Mouse (Mus musculus) CH12.LX (cell line): ENCODE results near the gene Slc6a17. TPM values are rescaled to one million over a fixed set of nuclear protein-coding genes. Genes with fewer than 3 reads are reported as not detected.

Experiments
- DNase-seq: peaks from one replicate; pipeline ENCODE4 v3.0.0-alpha.2; 2013; ENCODE audit errors: extremely low read depth
- H3K27ac ChIP-seq: 2 replicates; pipeline ENCODE4 v1.5.1; 2012; ENCODE audit warnings: low read depth, mild to moderate bottlenecking, control low read depth, moderate library complexity; ENCODE audit not compliant: insufficient read depth
- H3K27me3 ChIP-seq: replicated peaks from 2 replicates; pipeline ENCODE3; 2012; ENCODE audit warnings: inconsistent platforms
- H3K36me3 ChIP-seq, 2 experiments: replicated peaks in 1 of 2; 2 replicates each; pipeline versions ENCODE3 to v1.6.1; 2012; ENCODE audit warnings: inconsistent platforms in 1 of 2, low read length in 1 of 2, mild to moderate bottlenecking in 1 of 2, mixed read lengths in 1 of 2, moderate library complexity in 1 of 2; ENCODE audit not compliant: control insufficient read depth in 1 of 2, insufficient read depth in 1 of 2
- H3K4me1 ChIP-seq, 2 experiments: 2 replicates each; pipeline ENCODE4 v1.6.1; 2012; ENCODE audit warnings: inconsistent platforms in 1 of 2, moderate library complexity in 1 of 2; ENCODE audit not compliant: insufficient read depth in 2 of 2, control insufficient read depth in 1 of 2
- H3K4me2 ChIP-seq: 2 replicates; pipeline ENCODE4 v1.6.1; 2012; ENCODE audit warnings: low read depth, mild to moderate bottlenecking, control low read depth; ENCODE audit not compliant: poor library complexity, insufficient read depth, severe bottlenecking
- H3K4me3 ChIP-seq, 3 experiments: fragments of 150-350 bp in 1 of 3; sonication (generic) in 1 of 3; replicated peaks in 1 of 3; 2 replicates each; pipeline versions ENCODE3 to v1.5.1; 2011 to 2012; ENCODE audit warnings: low read depth in 2 of 3, low read length in 2 of 3, mild to moderate bottlenecking in 2 of 3, moderate library complexity in 2 of 3, control low read depth in 1 of 3, improper control_type of control experiment in 1 of 3, inconsistent platforms in 1 of 3, mixed read lengths in 1 of 3; ENCODE audit not compliant: poor library complexity in 1 of 3
- H3K79me2 ChIP-seq: replicated peaks from 2 replicates; pipeline ENCODE4 v1.6.1; 2012; ENCODE audit warnings: mild to moderate bottlenecking, moderate library complexity; ENCODE audit not compliant: control insufficient read depth, poor library complexity, insufficient read depth, severe bottlenecking; ENCODE audit errors: extremely low read depth
- H3K9ac ChIP-seq: 2 replicates; pipeline ENCODE4 v1.6.1; 2012; ENCODE audit warnings: low read depth, mild to moderate bottlenecking, control low read depth, moderate library complexity; ENCODE audit not compliant: insufficient read depth
- H3K9me3 ChIP-seq: replicated peaks from 2 replicates; pipeline ENCODE3; 2012; ENCODE audit warnings: low read length, inconsistent platforms, mixed read lengths
- CHD1 ChIP-seq: IDR thresholded peaks from 2 replicates; pipeline ENCODE4 v1.6.1; 2012; ENCODE audit warnings: low read depth, low read length, improper control_type of control experiment, inconsistent platforms
- CHD2 ChIP-seq: IDR thresholded peaks from 2 replicates; pipeline ENCODE4 v1.6.1; 2011; ENCODE audit warnings: low read length, improper control_type of control experiment
- CTCF ChIP-seq, 2 experiments: IDR thresholded peaks in 1 of 2; conservative IDR thresholded peaks in 1 of 2; 2 replicates each; pipeline ENCODE4 v1.5.1; 2011 to 2012; ENCODE audit warnings: low read depth in 2 of 2, low read length in 2 of 2, improper control_type of control experiment in 1 of 2, inconsistent platforms in 1 of 2, mild to moderate bottlenecking in 1 of 2, moderate library complexity in 1 of 2
- E2F4 ChIP-seq: IDR thresholded peaks from 2 replicates; pipeline ENCODE4 v1.6.1; 2011; ENCODE audit warnings: low read depth, low read length, improper control_type of control experiment; ENCODE audit not compliant: insufficient replicate concordance
- ELF1 ChIP-seq: IDR thresholded peaks from 2 replicates; pipeline ENCODE4 v1.6.1; 2014; ENCODE audit warnings: low read depth, mild to moderate bottlenecking, inconsistent platforms, low read length, improper control_type of control experiment
- EP300 ChIP-seq: IDR thresholded peaks from 2 replicates; pipeline ENCODE4 v1.6.1; 2011; ENCODE audit warnings: low read length, improper control_type of control experiment
- ETS1 ChIP-seq: conservative IDR thresholded peaks from 2 replicates; pipeline ENCODE4 v1.6.1; 2012; ENCODE audit warnings: low read depth, mild to moderate bottlenecking, inconsistent platforms, low read length, improper control_type of control experiment, moderate library complexity
- HCFC1 ChIP-seq: IDR thresholded peaks from 2 replicates; pipeline ENCODE4 v1.6.1; 2012; ENCODE audit warnings: low read depth, mild to moderate bottlenecking, inconsistent platforms, low read length, improper control_type of control experiment
- IRF4 ChIP-seq: IDR thresholded peaks from 2 replicates; pipeline ENCODE4 v1.6.1; 2014; ENCODE audit warnings: low read depth, mild to moderate bottlenecking, inconsistent platforms, low read length, improper control_type of control experiment
- JUN ChIP-seq: IDR thresholded peaks from 2 replicates; pipeline ENCODE4 v1.6.1; 2011; ENCODE audit warnings: low read depth, mild to moderate bottlenecking, low read length, improper control_type of control experiment, moderate library complexity; ENCODE audit not compliant: insufficient read depth
- JUND ChIP-seq: conservative IDR thresholded peaks from 2 replicates; pipeline ENCODE4 v1.6.1; 2011; ENCODE audit warnings: low read depth, low read length, improper control_type of control experiment
- KAT2A ChIP-seq: IDR thresholded peaks from 2 replicates; pipeline ENCODE4 v1.6.1; 2012; ENCODE audit warnings: low read length, improper control_type of control experiment, inconsistent platforms; ENCODE audit not compliant: insufficient replicate concordance
- MAFK ChIP-seq: IDR thresholded peaks from 2 replicates; pipeline ENCODE4 v1.6.1; 2011; ENCODE audit warnings: low read length, improper control_type of control experiment; ENCODE audit not compliant: insufficient replicate concordance
- MAX ChIP-seq: IDR thresholded peaks from 2 replicates; pipeline ENCODE4 v1.6.1; 2011; ENCODE audit warnings: low read length, improper control_type of control experiment
- MAZ ChIP-seq: IDR thresholded peaks from 2 replicates; pipeline ENCODE4 v1.6.1; 2012; ENCODE audit warnings: low read depth, mild to moderate bottlenecking, inconsistent platforms, low read length, improper control_type of control experiment, moderate library complexity
- MEF2A ChIP-seq: IDR thresholded peaks from 2 replicates; pipeline ENCODE4 v1.6.1; 2014; ENCODE audit warnings: low read depth, mild to moderate bottlenecking, inconsistent platforms, low read length, improper control_type of control experiment, borderline replicate concordance
- MXI1 ChIP-seq: IDR thresholded peaks from 2 replicates; pipeline ENCODE4 v1.6.1; 2011; ENCODE audit warnings: mild to moderate bottlenecking, low read depth, low read length, improper control_type of control experiment
- NELFE ChIP-seq: IDR thresholded peaks from 2 replicates; pipeline ENCODE4 v1.6.1; 2011; ENCODE audit warnings: low read depth, low read length, improper control_type of control experiment
- NRF1 ChIP-seq: IDR thresholded peaks from 2 replicates; pipeline ENCODE4 v1.6.1; 2014; ENCODE audit warnings: low read depth, mild to moderate bottlenecking, inconsistent platforms, low read length, improper control_type of control experiment, moderate library complexity
- POLR2A ChIP-seq: IDR thresholded peaks from 2 replicates; pipeline ENCODE4 v1.6.1; 2011; ENCODE audit warnings: low read depth, mild to moderate bottlenecking, improper control_type of control experiment, low read length
- POLR2AphosphoS2 ChIP-seq: IDR thresholded peaks from 2 replicates; pipeline ENCODE4 v1.6.1; 2011; ENCODE audit warnings: low read depth, low read length, improper control_type of control experiment
- RAD21 ChIP-seq: IDR thresholded peaks from 2 replicates; pipeline ENCODE4 v1.6.1; 2011; ENCODE audit warnings: low read depth, mild to moderate bottlenecking, low read length, improper control_type of control experiment, moderate library complexity
- RCOR1 ChIP-seq: conservative IDR thresholded peaks from 2 replicates; pipeline ENCODE4 v1.6.1; 2012; ENCODE audit warnings: low read depth, mild to moderate bottlenecking, inconsistent platforms, low read length, improper control_type of control experiment
- SIN3A ChIP-seq: IDR thresholded peaks from 2 replicates; pipeline ENCODE4 v1.6.1; 2012; ENCODE audit warnings: low read length, improper control_type of control experiment, inconsistent platforms
- SMC3 ChIP-seq: IDR thresholded peaks from 2 replicates; pipeline ENCODE4 v1.6.1; 2011; ENCODE audit warnings: low read depth, low read length, improper control_type of control experiment
- TBP ChIP-seq: conservative IDR thresholded peaks from 2 replicates; pipeline ENCODE4 v1.6.1; 2011; ENCODE audit warnings: low read depth, low read length, improper control_type of control experiment
- TCF12 ChIP-seq: IDR thresholded peaks from 2 replicates; pipeline ENCODE4 v1.6.1; 2014; ENCODE audit warnings: low read depth, mild to moderate bottlenecking, inconsistent platforms, low read length, improper control_type of control experiment
- UBTF ChIP-seq: IDR thresholded peaks from 2 replicates; pipeline ENCODE4 v1.6.1; 2012; ENCODE audit warnings: low read depth, mild to moderate bottlenecking, inconsistent platforms, low read length, improper control_type of control experiment, moderate library complexity
- USF1 ChIP-seq: IDR thresholded peaks from 2 replicates; pipeline ENCODE4 v1.6.1; 2014; ENCODE audit warnings: low read depth, mild to moderate bottlenecking, inconsistent platforms, low read length, improper control_type of control experiment
- USF2 ChIP-seq: conservative IDR thresholded peaks from 2 replicates; pipeline ENCODE4 v1.6.1; 2011; ENCODE audit warnings: low read depth, low read length, improper control_type of control experiment
- ZC3H11A ChIP-seq: IDR thresholded peaks from 2 replicates; pipeline ENCODE4 v1.6.1; 2012; ENCODE audit warnings: low read depth, mild to moderate bottlenecking, inconsistent platforms, low read length, improper control_type of control experiment
- ZKSCAN1 ChIP-seq: IDR thresholded peaks from 2 replicates; pipeline ENCODE4 v1.6.1; 2012; ENCODE audit warnings: low read depth, inconsistent platforms, low read length, improper control_type of control experiment, borderline replicate concordance
- ZMIZ1 ChIP-seq: IDR thresholded peaks from 2 replicates; pipeline ENCODE4 v1.6.1; 2012; ENCODE audit warnings: low read depth, mild to moderate bottlenecking, inconsistent platforms, low read length, improper control_type of control experiment
- ZNF384 ChIP-seq: IDR thresholded peaks from 2 replicates; pipeline ENCODE4 v1.6.1; 2012; ENCODE audit warnings: low read depth, low read length, improper control_type of control experiment, inconsistent platforms
- dilution Hi-C: fragments of 300-500 bp; cut with MboI; formaldehyde crosslinking; loops from 2 replicates; pipeline ENCODE4 v1.14.3; 2020; ENCODE audit warnings: low sequenced_read_pairs; ENCODE audit not compliant: extremely low pct_unique_long_range_greater_than_20kb, extremely low pct_ligation_motif_present
- in situ Hi-C: fragments of 300-500 bp; cut with MboI; formaldehyde crosslinking; loops from 3 replicates; pipeline ENCODE4 v1.14.3; 2019; ENCODE audit warnings: low sequenced_read_pairs, low pct_ligation_motif_present, low pct_unique_long_range_greater_than_20kb, mixed read lengths
- polyA plus RNA-seq: library from polyadenylated mRNA; unstranded; fragments of >175 nt; gene quantifications from 2 replicates; pipeline ENCODE4 v1.2.1, GENCODE M21; 2012; ENCODE audit warnings: low read depth; ENCODE audit not compliant: insufficient read length
- total RNA-seq, 2 experiments: library from RNA; depleted of rRNA; stranded (reverse); fragments of 300-350 nt in 1 of 2; fragments of >200 nt in 1 of 2; gene quantifications; 2 replicates each; pipeline ENCODE4 v1.2.3; 2012 to 2014

Gene Slc6a17
- total and polyA plus RNA-seq, 3 experiments = not detected

- Histone ChIP-seq H3K9me3 (no peaks in the 10 kb centered on the region), H3K4me3 (no peak overlapping the region), H3K27ac (no peak overlapping the region), H3K27me3 (peaks cover 2% of the 10 kb centered on the region), H3K4me2 (no peak overlapping the region), H3K4me1 (peaks cover 14 to 22% of the 10 kb centered on the region in 2 experiments), H3K9ac (no peak overlapping the region), H3K79me2 (no peaks in the 10 kb centered on the region), H3K36me3 (no peaks in the 10 kb centered on the region)
- no peak for DNase-seq
- TF ChIP-seq JUN (no peak), CTCF (conservative IDR thresholded peaks at IDR 0.05 in 1 of 2, IDR thresholded peaks at IDR 0.05 in 1 of 2; ENCODE audit: low read depth in 2 of 2, low read length in 2 of 2) (0 out of 4 replicates have a peak, but pooled peaks of 1 of the 2 experiments have one; percentile 7)
- in situ Hi-C loops (loop anchor here (10.0 kb wide), 1 partner anchor 303 kb away; no protein-coding TSS in a partner anchor), dilution Hi-C loops (no loop called here)
Observed at GRCm38 (mm10) chr3:107562104-107562503, 44.3 kb upstream of the Slc6a17 start.

GRCm38 (mm10) chr3:107559183-107559582 is 41.4 kb upstream of the Slc6a17 start:
- in situ Hi-C loops (no loop called here), dilution Hi-C loops (no loop called here)
- DNase-seq = peak; percentile 65
- Histone ChIP-seq H3K9me3 (no peaks in the 10 kb centered on the region), H3K79me2 (no peaks in the 10 kb centered on the region), H3K4me3 (no peak overlapping the region), H3K4me1 (peaks cover 8 to 15% of the 10 kb centered on the region in 2 experiments; a peak in 3 of 4 replicates), H3K27me3 (peaks cover 2% of the 10 kb centered on the region), H3K9ac (no peak overlapping the region), H3K36me3 (no peaks in the 10 kb centered on the region), H3K27ac (no peak overlapping the region), H3K4me2 (no peak overlapping the region)
- no peak for TF ChIP-seq SIN3A
- TF ChIP-seq POLR2AphosphoS2 = no peak
- no peak for TF ChIP-seq HCFC1
- peak; percentile 20; the same call in 1 of the 2 replicates for TF ChIP-seq NRF1
- 0 out of 2 replicates have a peak, but pooled peaks have one; percentile 24 for TF ChIP-seq NELFE
- no peak for TF ChIP-seq MAFK
- no peak for TF ChIP-seq MXI1
- no peak for TF ChIP-seq EP300
- TF ChIP-seq E2F4 = no peak
- TF ChIP-seq TBP = no peak
- TF ChIP-seq JUN = no peak
- TF ChIP-seq CHD2 = no peak
- no peak for TF ChIP-seq ETS1
- no peak for TF ChIP-seq POLR2A
- TF ChIP-seq UBTF = no peak
- TF ChIP-seq KAT2A = no peak
- TF ChIP-seq IRF4 = peak; percentile 13; the same call in 1 of the 2 replicates
- TF ChIP-seq ZMIZ1 = no peak
- peak; percentile 47 for TF ChIP-seq ZC3H11A
- no peak for TF ChIP-seq JUND
- no peak for TF ChIP-seq USF2
- no peak for TF ChIP-seq MAZ
- no peak for TF ChIP-seq TCF12
- no peak for TF ChIP-seq ZNF384
- no peak for TF ChIP-seq RCOR1
- TF ChIP-seq CHD1 = no peak
- no peak for TF ChIP-seq USF1
- no peak for TF ChIP-seq MEF2A
- peak; percentile 32; the same call in 1 of the 2 replicates for TF ChIP-seq MAX
- TF ChIP-seq ELF1 = no peak
- no peak for TF ChIP-seq ZKSCAN1
- TF ChIP-seq RAD21 = peak; percentile 89
- peak; percentile 88 for TF ChIP-seq SMC3
